Mouse (Mus musculus) brain, embryonic 14.5 days (tissue): ENCODE data around the gene Hectd2. TPM values are rescaled to one million over a fixed set of nuclear protein-coding genes. Genes with fewer than 3 reads are reported as not detected.
A peak's percentile ranks its signal among the peaks of the same experiment; 100 is the strongest.

Experiments
- DNase-seq: peaks from one replicate; pipeline ENCODE4 v3.0.0-alpha.2; 2011; ENCODE audit warnings: low read depth
- CTCF ChIP-seq: fragments of 200-500 bp; IDR thresholded peaks from 2 replicates; pipeline ENCODE4 v1.5.1; 2012; ENCODE audit warnings: inconsistent platforms, mild to moderate bottlenecking, moderate library complexity, borderline replicate concordance; ENCODE audit not compliant: insufficient read depth, insufficient read length; ENCODE audit errors: extremely low read depth
- POLR2A ChIP-seq: fragments of 200-500 bp; IDR thresholded peaks from 2 replicates; pipeline ENCODE4 v1.6.1; 2012; ENCODE audit warnings: mild to moderate bottlenecking, inconsistent platforms, borderline replicate concordance; ENCODE audit not compliant: poor library complexity, insufficient read depth, insufficient read length, severe bottlenecking; ENCODE audit errors: extremely low read depth
- polyA plus RNA-seq: library from polyadenylated mRNA; depleted of rRNA; stranded (reverse); fragments of >200 nt; gene quantifications from 2 replicates; pipeline ENCODE4 v1.2.3, GENCODE M21; 2012; rRNA removed

Hectd2 gene
- polyA plus RNA-seq = 15.9 and 17.5 TPM in 2 replicates

DNA sequence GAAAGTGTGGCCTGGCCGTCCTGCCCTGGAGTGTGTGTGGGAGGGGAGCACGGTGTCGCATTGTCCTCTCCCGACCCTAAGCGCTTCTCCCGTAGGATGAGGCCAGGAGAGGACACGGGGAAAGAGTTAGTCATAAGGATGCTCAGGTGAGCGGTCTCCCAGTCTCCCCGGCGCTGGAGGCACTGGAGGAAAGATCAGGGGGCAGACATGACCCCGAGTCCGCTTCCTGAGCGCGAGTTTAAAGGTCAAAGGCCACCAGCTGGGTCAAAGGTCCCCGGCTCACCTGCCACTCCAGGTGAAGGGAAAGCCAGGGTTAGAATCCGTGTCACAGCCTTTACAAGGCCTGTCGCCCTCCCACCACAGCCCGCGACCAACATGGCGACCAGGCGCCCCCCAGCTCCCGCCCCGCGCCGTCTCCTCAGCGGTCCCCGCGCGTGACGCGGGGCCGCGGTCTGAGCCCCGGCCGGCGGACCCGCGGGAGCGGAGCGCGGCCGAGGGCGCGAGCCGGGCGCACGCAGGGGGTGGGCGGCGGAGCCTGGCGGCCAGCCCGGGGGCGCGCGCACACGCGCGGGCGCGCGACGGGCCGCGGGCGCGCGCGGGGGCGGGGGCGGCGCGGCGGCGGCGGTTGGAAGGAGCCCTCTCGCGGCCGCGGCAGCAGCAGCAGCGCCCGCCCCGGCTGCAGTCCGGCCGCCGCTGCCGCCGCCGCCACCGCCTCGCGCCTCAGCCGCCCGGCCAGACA lies at the start of gene Hectd2:
TSS of gene Hectd2 (plus strand) at position 594 of the 739 bp plus-strand sequence.
- no peak for TF ChIP-seq CTCF
- TF ChIP-seq POLR2A = peak; percentile 62
- peak; percentile 80 for DNase-seq

DNA sequence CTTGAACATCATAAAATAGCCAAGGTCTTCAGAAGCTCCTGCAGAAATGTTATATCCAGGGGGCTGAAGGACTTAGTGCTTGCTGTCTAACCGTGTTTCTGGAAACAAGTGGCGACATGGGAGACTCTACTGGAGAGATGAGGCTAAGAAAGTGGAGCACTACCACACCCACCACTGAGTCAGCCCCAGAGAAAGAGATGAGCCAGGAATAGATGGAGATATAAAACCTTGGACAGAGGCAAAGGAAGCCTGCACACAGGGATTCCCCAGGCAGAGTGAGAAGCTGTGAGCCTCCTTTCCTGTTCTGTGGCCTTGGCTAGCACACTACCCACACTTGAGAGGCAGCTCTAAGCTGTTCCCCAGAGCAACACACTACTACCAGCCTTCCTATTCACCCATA lies 49.7 kb upstream of the Hectd2 start:
- TF ChIP-seq POLR2A = no peak
- TF ChIP-seq CTCF = no peak
- no peak for DNase-seq

DNA sequence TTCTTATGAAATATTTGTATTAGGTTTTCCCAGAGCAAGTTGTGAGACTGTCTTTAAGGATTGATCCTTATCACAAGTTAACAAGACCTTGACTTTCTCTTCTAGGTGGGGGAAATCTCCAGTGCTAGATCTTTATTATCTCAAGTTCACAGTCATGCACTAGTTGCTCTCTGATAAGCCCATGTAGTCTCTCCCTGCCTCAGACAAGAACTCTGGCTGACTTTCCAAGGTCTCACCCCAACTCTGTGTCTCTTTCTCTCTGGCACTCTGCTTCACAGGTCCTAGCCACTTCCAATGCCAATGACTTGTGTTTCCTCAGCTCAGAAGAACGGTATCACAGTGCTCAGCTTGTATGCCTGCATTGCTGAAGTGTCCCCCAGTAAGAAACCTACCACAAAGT lies 43.1 kb upstream of the Hectd2 start:
- no peak for DNase-seq

DNA sequence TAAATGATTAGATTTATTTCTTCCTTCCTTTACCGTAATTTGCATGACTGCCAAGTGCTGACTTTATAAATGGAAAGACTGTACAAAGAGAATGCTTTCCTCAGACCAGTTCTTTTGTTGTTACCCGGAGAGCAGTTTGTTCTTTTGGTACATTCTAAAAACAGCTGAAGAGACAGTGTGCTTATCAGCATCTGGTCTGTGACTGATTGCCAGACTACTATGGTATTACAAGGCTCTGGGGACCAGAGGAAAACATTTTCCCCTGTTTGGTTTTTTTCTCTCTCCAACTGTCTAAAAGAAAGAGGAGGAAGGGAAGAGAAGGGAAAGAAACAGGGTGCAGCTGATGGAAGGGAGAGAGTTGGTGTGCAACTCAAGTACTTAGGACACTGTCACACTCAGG lies 36.0 kb upstream of the Hectd2 start:
- TF ChIP-seq POLR2A = no peak
- no peak for TF ChIP-seq CTCF
- no peak for DNase-seq

More for the DNA sequence above, 43.1 kb upstream of the Hectd2 start:
- TF ChIP-seq CTCF (no peak), POLR2A (no peak)

DNA sequence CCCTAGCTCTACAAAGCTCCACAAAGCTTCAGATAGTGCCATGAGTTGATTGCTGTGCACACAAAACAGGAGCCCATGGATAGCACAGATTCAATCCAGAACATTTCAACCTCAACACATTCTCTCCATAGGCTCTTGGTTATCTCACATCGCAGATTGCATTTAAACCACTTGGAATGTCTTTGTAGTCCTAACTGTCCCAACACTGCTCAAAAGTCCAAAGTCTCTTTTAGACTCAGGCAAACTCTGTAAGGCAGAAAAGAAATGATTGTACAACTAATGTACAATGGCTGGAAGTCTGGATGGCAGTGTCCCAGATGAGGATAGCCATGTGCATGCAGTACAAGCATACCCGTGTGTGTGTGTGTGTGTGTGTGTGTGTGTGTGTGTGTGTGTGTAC lies 32.9 kb upstream of the Hectd2 start:
- TF ChIP-seq POLR2A (no peak), CTCF (no peak)

DNA sequence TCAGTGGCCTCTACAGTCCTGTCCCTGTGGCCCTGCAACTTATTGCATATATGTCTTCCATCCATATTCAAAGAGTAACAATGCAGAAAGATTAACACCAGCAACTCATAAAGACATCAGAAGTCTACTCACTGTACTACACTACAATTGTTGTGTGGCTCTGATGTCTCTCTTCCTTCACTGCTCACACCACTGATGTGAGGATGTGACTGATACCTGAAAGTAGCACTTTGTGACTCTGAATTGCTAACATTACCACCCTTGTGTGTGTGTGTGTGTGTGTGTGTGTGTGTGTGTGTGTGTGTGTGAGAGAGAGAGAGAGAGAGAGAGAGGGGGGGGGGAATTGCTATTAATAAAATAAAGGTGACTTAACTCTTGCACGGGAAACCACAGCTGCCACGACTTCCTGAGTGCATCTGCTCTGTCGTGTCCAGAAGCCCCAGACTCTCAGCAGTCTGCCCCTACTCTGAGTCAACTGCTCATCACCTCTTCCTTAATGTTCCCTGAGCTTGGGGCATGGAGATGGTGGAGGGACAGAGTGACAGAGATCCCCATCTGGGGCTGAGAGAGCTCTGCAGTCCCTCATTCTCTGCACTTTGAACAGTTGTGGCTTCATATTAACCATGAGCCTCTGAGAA lies 31.8 kb upstream of the Hectd2 start:
- no peak for DNase-seq
- TF ChIP-seq CTCF (no peak), POLR2A (no peak)

More for the DNA sequence above, 32.9 kb upstream of the Hectd2 start:
- no peak for DNase-seq

DNA sequence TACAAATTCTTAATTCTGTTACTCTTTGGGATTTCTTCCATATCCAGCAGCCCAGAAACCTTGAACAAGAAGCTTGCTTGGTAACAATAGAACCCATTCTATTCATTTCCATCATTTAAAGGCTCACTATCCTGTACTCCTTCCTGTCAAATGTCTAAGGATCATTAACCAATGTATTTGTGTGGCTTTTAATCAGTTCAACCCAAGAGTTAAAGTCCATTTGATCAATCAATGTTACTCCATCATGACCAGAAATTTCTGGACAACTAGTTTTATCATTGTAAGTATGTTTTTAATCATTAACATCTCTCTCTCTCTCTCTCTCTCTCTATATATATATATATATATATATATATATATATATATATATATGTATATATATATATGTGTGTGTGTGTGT lies 29.4 kb upstream of the Hectd2 start:
- no peak for DNase-seq
- TF ChIP-seq POLR2A (no peak), CTCF (no peak)

DNA sequence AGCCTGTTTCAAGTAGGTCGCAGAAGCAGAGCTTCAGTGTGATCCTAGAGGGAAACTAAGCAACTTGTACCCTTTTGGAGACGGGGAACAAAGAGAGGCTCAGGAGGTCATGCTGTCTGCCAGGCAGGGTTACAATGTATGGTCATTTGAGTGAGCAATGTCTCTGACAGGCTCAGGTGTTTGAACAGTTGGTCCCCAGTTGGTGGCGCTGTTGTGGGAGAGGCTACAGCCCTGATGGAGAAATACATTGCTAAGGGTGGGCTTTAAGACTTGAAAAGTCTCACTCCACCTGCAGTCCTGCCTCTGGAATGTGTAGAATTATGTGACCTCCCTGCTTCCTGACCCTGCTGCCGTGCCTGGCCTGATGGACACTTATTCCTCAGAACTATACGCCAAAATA lies 21.4 kb upstream of the Hectd2 start:
- TF ChIP-seq CTCF (peak; percentile 31; the same call in 1 of the 2 replicates), POLR2A (no peak)
- DNase-seq = peak; percentile 44

DNA sequence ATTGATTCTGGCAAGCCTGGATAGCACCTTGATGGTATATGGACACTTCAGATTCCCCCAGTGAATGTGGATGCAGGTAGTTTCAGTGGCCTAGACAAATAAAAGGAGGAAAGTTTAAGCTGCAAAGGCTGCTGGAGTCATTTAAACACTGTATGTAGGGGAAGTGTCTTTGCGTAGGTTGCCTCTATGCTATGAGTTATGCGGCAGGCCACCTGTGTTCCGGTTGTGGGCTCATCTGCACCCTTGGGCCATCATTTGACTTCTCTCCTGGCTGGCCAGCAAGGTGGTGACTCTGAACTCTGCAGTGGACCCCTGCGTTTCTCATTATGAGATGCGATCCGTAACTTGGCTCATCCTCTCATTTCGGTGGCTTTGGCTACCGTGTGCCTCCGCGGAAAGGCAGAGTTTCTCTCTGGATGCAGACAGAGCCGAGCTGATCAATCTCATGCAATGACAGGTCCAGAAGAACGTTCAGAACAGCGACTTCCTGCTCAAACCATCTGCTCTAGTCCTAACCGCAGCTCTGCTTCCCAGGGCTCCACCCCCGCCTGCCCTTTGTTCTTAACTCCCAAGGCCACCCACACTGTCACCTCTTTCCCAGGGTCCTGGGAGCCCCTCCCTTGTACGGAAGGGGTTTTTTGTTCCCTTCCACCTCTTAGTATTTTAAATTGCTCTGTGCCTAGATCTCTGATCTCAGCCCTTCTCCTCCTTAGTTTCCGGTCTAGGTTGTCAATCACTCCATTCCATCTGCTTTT lies 20.3 kb upstream of the Hectd2 start:
- DNase-seq = no peak
- no peak for TF ChIP-seq POLR2A
- TF ChIP-seq CTCF = no peak

DNA sequence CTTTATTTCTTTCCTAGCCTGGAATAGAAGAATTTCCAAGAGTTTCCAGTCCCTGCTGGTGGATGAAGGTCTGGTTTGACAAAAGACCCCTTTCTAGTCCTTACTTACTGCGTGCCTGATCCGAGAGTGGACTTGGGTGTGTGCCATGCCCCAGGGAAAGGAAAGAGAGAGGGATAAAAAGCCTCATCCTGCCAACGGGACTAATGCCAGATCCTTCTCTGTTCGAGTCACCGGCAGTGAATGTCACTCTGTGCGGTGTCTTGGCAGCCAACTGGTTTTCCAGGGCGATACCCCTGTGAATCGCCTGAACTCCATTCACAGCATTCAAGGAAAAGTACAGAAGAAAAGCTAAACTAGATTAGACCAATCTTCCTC lies 19.7 kb upstream of the Hectd2 start:
- TF ChIP-seq CTCF = no peak
- TF ChIP-seq POLR2A = no peak
- peak; percentile 99 for DNase-seq

DNA sequence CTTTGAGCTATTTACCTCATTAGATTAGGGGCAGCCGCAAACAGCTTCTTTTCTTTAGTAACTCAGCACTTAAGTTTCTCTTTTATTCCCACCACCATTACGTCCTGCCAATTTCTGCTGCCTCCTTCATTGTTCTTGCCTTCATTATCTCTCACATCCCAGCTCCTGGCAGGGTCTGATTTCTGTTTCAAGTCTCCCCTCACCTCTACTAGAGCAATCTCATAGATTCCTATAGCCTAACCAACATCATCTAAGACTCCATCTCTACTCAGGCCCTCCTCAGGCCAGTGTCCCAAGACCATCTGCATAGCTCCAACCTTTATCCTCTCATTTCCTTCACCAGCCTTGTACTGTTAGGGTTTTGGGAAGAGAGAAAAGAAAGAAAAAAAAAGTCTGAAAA lies 19.3 kb upstream of the Hectd2 start:
- no peak for DNase-seq
- TF ChIP-seq CTCF (no peak), POLR2A (no peak)
